Mouse (Mus musculus) embryonic stem cell, embryonic (primary cell): ENCODE results near the gene Mtx1.

Experiments used
- CTCF ChIA-PET, 4 experiments: fragments of 300-600 bp in 2 of 4; fragments of 350-600 bp in 2 of 4; sonication (Branson Sonifier 250); formaldehyde crosslinking; loops; one replicate each; lab custom pipeline; 2022; ENCODE audit warnings: inconsistent platforms in 2 of 4; lab: Charles Lee
- POLR2A ChIA-PET, 4 experiments: fragments of 300-600 bp in 2 of 4; fragments of 350-600 bp in 2 of 4; sonication (Branson Sonifier 250); formaldehyde crosslinking; loops; one replicate each; lab custom pipeline; 2022; ENCODE audit warnings: antibody characterized with exemption in 4 of 4, inconsistent platforms in 1 of 4; lab: Charles Lee

The Mtx1 gene

GRCm38 (mm10) chr3:89190436-89190835 is 36.5 kb downstream of the Mtx1 start:
- ChIA-PET POLR2A (interaction anchor here in 3 of 4 experiments (0.8 to 6.7 kb wide), 5 partner anchors 12 to 53 kb away, joined by 3 to 53 read pairs (median 4); partner anchors contain the start of gene Scamp3 (in 1 of the 3)), CTCF (interaction anchor here in 1 of 4 experiments (0.5 kb wide), 1 partner anchor 356 kb away, joined by 3 read pairs; no protein-coding TSS in a partner anchor)

- ChIA-PET CTCF (interaction anchor here in 2 of 4 experiments (0.8 to 1.5 kb wide), 5 partner anchors 29 to 94 kb away, joined by 3 to 4 read pairs (median 3); partner anchors contain the start of genes Krtcap2 (in 2 of the 2), Trim46 (in 2 of the 2) and Hcn3 (in 1 of the 2)), POLR2A (interaction anchor here in 3 of 4 experiments (0.8 to 6.7 kb wide), 17 partner anchors 10 to 129 kb away, joined by 3 to 53 read pairs (median 4); partner anchors contain the start of genes Scamp3 (in 2 of the 3), Gba (in 1 of the 3) and Hcn3 (in 1 of the 3))
Observed at GRCm38 (mm10) chr3:89188478-89188875, 38.4 kb downstream of the Mtx1 start.

- POLR2A ChIA-PET, result interaction anchor here (0.6 to 6.7 kb wide), 21 partner anchors 8 to 129 kb away, joined by 3 to 53 read pairs (median 4); partner anchors contain the start of genes Scamp3 (in 3 of the 4), Gba (in 1 of the 4) and Hcn3 (in 1 of the 4)
Observed at GRCm38 (mm10) chr3:89187690-89188477, 39.0 kb downstream of the Mtx1 start.

GRCm38 (mm10) chr3:89187197-89187596 is 39.7 kb downstream of the Mtx1 start:
- POLR2A ChIA-PET, result interaction anchor here (0.6 to 6.7 kb wide), 14 partner anchors 9 to 227 kb away, joined by 3 to 53 read pairs (median 9); partner anchors contain the start of genes Scamp3 (in 3 of the 4), Clk2 (in 1 of the 4) and Gba (in 1 of the 4)
- CTCF ChIA-PET, result interaction anchor here in 2 of 4 experiments (0.7 to 2.3 kb wide), 3 partner anchors 51 to 59 kb away, joined by 3 to 7 read pairs (median 3); partner anchors contain the start of genes Krtcap2 (in 1 of the 2), Pklr (in 1 of the 2) and Trim46 (in 1 of the 2)

More at GRCm38 (mm10) chr3:89187690-89188477, 39.0 kb downstream of the Mtx1 start:
- CTCF ChIA-PET, result interaction anchor here in 3 of 4 experiments (0.8 to 1.5 kb wide), 6 partner anchors 28 to 94 kb away, joined by 3 to 4 read pairs (median 3); partner anchors contain the start of genes Krtcap2 (in 3 of the 3), Trim46 (in 3 of the 3) and Hcn3 (in 1 of the 3)

- ChIA-PET POLR2A (interaction anchor here (0.6 to 2.6 kb wide), 11 partner anchors 10 to 209 kb away, joined by 3 to 8 read pairs (median 3); partner anchors contain the start of genes Hcn3 (in 1 of the 4), Krtcap2 (in 1 of the 4) and Trim46 (in 1 of the 4)), CTCF (interaction anchor here in 3 of 4 experiments (0.5 to 1.2 kb wide), 5 partner anchors 24 to 780 kb away, joined by 3 to 5 read pairs (median 4); partner anchors contain the start of genes Hcn3 (in 1 of the 3) and Pklr (in 1 of the 3))
Observed at GRCm38 (mm10) chr3:89183959-89184315, 43.0 kb downstream of the Mtx1 start.

- CTCF ChIA-PET, result interaction anchor here in 3 of 4 experiments (0.5 to 1.2 kb wide), 13 partner anchors 10 to 631 kb away, joined by 3 to 8 read pairs (median 4); partner anchors contain the start of genes Hcn3 (in 2 of the 3), Clk2 (in 1 of the 3) and Pklr (in 1 of the 3)
- POLR2A ChIA-PET, result interaction anchor here (0.5 to 2.6 kb wide), 39 partner anchors 9 to 210 kb away, joined by 3 to 10 read pairs (median 3); partner anchors contain the start of genes Clk2 (in 3 of the 4), Hcn3 (in 3 of the 4), Fdps (in 1 of the 4) and Gba (in 1 of the 4)
Observed at GRCm38 (mm10) chr3:89183058-89183958, 43.6 kb downstream of the Mtx1 start, which contains the start of gene Fam189b. TSS of gene Fam189b (plus strand) at chr3:89183143.

GRCm38 (mm10) chr3:89182531-89183057 is 44.3 kb downstream of the Mtx1 start:
- CTCF ChIA-PET, result interaction anchor here in 3 of 4 experiments (0.5 to 1.2 kb wide), 11 partner anchors 11 to 632 kb away, joined by 3 to 7 read pairs (median 4); partner anchors contain the start of genes Hcn3 (in 2 of the 3), Clk2 (in 1 of the 3) and Pklr (in 1 of the 3)
- POLR2A ChIA-PET, result interaction anchor here in 3 of 4 experiments (0.5 to 2.6 kb wide), 35 partner anchors 9 to 90 kb away, joined by 3 to 10 read pairs (median 4); partner anchors contain the start of genes Clk2 (in 3 of the 3), Hcn3 (in 3 of the 3), Fdps (in 1 of the 3) and Gba (in 1 of the 3)

GRCm38 (mm10) chr3:89181749-89182500 is 45.0 kb downstream of the Mtx1 start:
- POLR2A ChIA-PET, result interaction anchor here in 2 of 4 experiments (0.8 to 1.3 kb wide), 4 partner anchors 9 to 22 kb away, joined by 3 to 5 read pairs (median 3); partner anchors contain the start of gene Hcn3 (in 1 of the 2)

GRCm38 (mm10) chr3:89179056-89179455 is 47.8 kb downstream of the Mtx1 start:
- CTCF ChIA-PET, result interaction anchor here in 2 of 4 experiments (0.7 to 1.0 kb wide), 2 partner anchors 15 to 35 kb away, joined by 3 read pairs; partner anchors contain the start of gene Thbs3 (in 1 of the 2)
- POLR2A ChIA-PET, result interaction anchor here in 3 of 4 experiments (0.6 to 5.1 kb wide), 13 partner anchors 10 to 1425 kb away, joined by 3 to 61 read pairs (median 13); partner anchors contain the start of genes Clk2 (in 2 of the 3), Fdps (in 1 of the 3), Gba (in 1 of the 3) and Gm43738 (in 1 of the 3)

More at GRCm38 (mm10) chr3:89181749-89182500, 45.0 kb downstream of the Mtx1 start:
- CTCF ChIA-PET, result no interaction called here

- ChIA-PET POLR2A (interaction anchor here (0.5 to 5.1 kb wide), 53 partner anchors 9 to 633 kb away, joined by 3 to 61 read pairs (median 5); partner anchors contain the start of genes Clk2 (in 4 of the 4), Hcn3 (in 3 of the 4), Gba (in 2 of the 4) and Pklr (in 2 of the 4)), CTCF (interaction anchor here in 3 of 4 experiments (0.5 to 1.7 kb wide), 5 partner anchors 16 to 556 kb away, joined by 3 to 9 read pairs (median 4); partner anchors contain the start of gene Hcn3 (in 1 of the 3))
Observed at GRCm38 (mm10) chr3:89178107-89178385, 48.8 kb downstream of the Mtx1 start.

GRCm38 (mm10) chr3:89177242-89178106 is 49.4 kb downstream of the Mtx1 start, which contains the start of gene Scamp3:
TSS of gene Scamp3 (plus strand) at chr3:89177473.
- ChIA-PET POLR2A (interaction anchor here (0.5 to 5.1 kb wide), 70 partner anchors 8 to 1143 kb away, joined by 3 to 61 read pairs (median 4); partner anchors contain the start of genes Clk2 (in 4 of the 4), Hcn3 (in 3 of the 4), Efna1 (in 2 of the 4) and Gba (in 2 of the 4)), CTCF (interaction anchor here (0.5 to 1.7 kb wide), 17 partner anchors 11 to 556 kb away, joined by 3 to 9 read pairs (median 3); partner anchors contain the start of genes Hcn3 (in 2 of the 4), Krtcap2 (in 1 of the 4) and Trim46 (in 1 of the 4))

GRCm38 (mm10) chr3:89176421-89176820 is 50.5 kb downstream of the Mtx1 start:
- POLR2A ChIA-PET, result interaction anchor here (0.6 to 5.1 kb wide), 36 partner anchors 9 to 1144 kb away, joined by 3 to 61 read pairs (median 6); partner anchors contain the start of genes Clk2 (in 4 of the 4), Gba (in 2 of the 4), Hcn3 (in 2 of the 4) and Fdps (in 1 of the 4)
- CTCF ChIA-PET, result interaction anchor here in 2 of 4 experiments (0.6 to 1.7 kb wide), 8 partner anchors 40 to 237 kb away, joined by 3 to 4 read pairs (median 3); partner anchors contain the start of genes Krtcap2 (in 1 of the 2) and Trim46 (in 1 of the 2)

GRCm38 (mm10) chr3:89175544-89175943 is 51.3 kb downstream of the Mtx1 start:
- CTCF ChIA-PET, result interaction anchor here in 2 of 4 experiments (0.6 to 0.8 kb wide), 2 partner anchors 39 to 1428 kb away, joined by 4 to 5 read pairs; no protein-coding TSS in a partner anchor
- POLR2A ChIA-PET, result interaction anchor here in 3 of 4 experiments (0.7 to 5.1 kb wide), 8 partner anchors 9 to 28 kb away, joined by 3 to 61 read pairs (median 10); partner anchors contain the start of genes Clk2 (in 3 of the 3), Gba (in 1 of the 3) and Hcn3 (in 1 of the 3)
